Mouse (Mus musculus) forebrain, embryonic 11.5 days (tissue): ENCODE results near the gene Rftn1. TPM values are rescaled to one million over a fixed set of nuclear protein-coding genes. Genes with fewer than 3 reads are reported as not detected.

Experiments used
- ATAC-seq: fragments of 200-750 bp; cut with Nextera tagmentation; replicated peaks from 2 replicates; pipeline ENCODE4 v1.8.0; 2017; ENCODE audit warnings: moderate TSS enrichment; ENCODE audit not compliant: low FRiP score
- DNase-seq: peaks from one replicate; pipeline ENCODE4 v3.0.0-alpha.2; 2017; ENCODE audit warnings: low spot score
- H3K27ac ChIP-seq: fragments of 300-500 bp; sonication (generic); 2 replicates; pipeline ENCODE4 v1.5.1; 2014; ENCODE audit warnings: low read depth, low read length
- H3K27me3 ChIP-seq: fragments of 300-500 bp; sonication (generic); 2 replicates; pipeline ENCODE4 v1.6.1; 2014; ENCODE audit warnings: mild to moderate bottlenecking, low read length, mixed read lengths; ENCODE audit not compliant: control insufficient read depth, insufficient read depth
- H3K36me3 ChIP-seq: fragments of 300-500 bp; sonication (generic); 2 replicates; pipeline ENCODE4 v1.6.1; 2014; ENCODE audit warnings: mild to moderate bottlenecking, low read length, moderate library complexity, mixed read lengths; ENCODE audit not compliant: control insufficient read depth, insufficient read depth
- H3K4me1 ChIP-seq: fragments of 300-500 bp; sonication (generic); replicated peaks from 2 replicates; pipeline ENCODE4 v1.6.1; 2014; ENCODE audit warnings: low read length, mixed read lengths; ENCODE audit not compliant: control insufficient read depth, insufficient read depth
- H3K4me2 ChIP-seq: fragments of 300-500 bp; sonication (generic); 2 replicates; pipeline ENCODE4 v1.6.1; 2014; ENCODE audit warnings: low read depth, mild to moderate bottlenecking, low read length, moderate library complexity, mixed read lengths; ENCODE audit not compliant: severe bottlenecking
- H3K4me3 ChIP-seq: fragments of 300-500 bp; sonication (generic); 2 replicates; pipeline ENCODE4 v1.5.1; 2014; ENCODE audit warnings: low read depth, low read length
- H3K9ac ChIP-seq: fragments of 300-500 bp; sonication (generic); 2 replicates; pipeline ENCODE4 v1.6.1; 2014; ENCODE audit warnings: low read length
- H3K9me3 ChIP-seq: fragments of 300-500 bp; sonication (generic); 2 replicates; pipeline ENCODE4 v1.6.1; 2016; ENCODE audit warnings: low read length, mixed read lengths; ENCODE audit not compliant: control insufficient read depth
- WGBS: fragments of 180-500 bp; shearing (Covaris S2); extraction: QIAGEN DNeasy Blood & Tissue Kit; methylation state at CpG from one replicate; pipeline ENCODE4 v1.1.7; 2014; 5-methylcytosine and 5-hydroxymethylcytosine counted together
- polyA plus RNA-seq: library from polyadenylated mRNA; unstranded; fragments of >200 nt; fragmentation: Nextera tagmentation; extraction: Ambion mirVana; gene quantifications from 2 replicates; pipeline ENCODE4 v1.2.1, GENCODE M21; 2014

Gene Rftn1
- polyA plus RNA-seq, 1 experiment from 2014 or later = 11.6 TPM

DNA sequence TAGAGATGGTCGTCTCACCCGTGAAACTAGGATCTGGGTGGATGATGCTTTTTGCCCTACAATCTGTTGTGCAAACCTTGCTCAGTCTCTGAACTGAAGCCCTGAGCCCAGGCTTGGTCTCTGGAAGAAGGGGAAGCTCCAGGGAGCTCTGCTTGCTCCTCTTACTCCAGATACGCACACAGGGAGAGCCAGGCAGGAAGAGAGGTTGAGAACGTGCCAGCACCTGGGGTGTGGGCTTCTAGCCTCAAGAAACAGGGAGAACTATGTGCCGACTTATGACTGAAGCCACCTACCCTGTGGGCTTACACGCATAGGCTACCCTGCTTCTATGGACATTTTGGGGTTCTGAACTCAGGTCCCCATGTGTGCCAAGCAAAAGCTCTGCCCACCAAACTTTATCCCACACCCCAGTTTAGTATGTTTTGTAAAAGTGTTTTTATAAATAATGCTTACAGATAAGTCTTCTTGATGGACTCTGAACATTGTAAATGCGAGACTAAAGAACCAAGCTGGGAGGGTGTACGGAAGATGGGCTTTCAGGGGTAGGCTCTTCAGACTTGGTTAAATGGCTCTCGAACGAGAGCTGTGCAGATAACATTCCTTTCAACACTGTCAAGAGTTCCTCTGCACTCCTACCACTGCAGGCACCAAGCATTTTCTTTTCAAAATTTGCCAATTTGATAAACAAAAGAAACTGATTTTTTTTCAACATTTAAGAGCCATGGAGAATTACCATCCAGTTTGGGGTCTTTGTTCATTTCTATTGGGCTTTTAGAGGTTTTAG is 152.4 kb downstream of the Rftn1 start:
- no peak overlapping the region for H3K27ac ChIP-seq

DNA sequence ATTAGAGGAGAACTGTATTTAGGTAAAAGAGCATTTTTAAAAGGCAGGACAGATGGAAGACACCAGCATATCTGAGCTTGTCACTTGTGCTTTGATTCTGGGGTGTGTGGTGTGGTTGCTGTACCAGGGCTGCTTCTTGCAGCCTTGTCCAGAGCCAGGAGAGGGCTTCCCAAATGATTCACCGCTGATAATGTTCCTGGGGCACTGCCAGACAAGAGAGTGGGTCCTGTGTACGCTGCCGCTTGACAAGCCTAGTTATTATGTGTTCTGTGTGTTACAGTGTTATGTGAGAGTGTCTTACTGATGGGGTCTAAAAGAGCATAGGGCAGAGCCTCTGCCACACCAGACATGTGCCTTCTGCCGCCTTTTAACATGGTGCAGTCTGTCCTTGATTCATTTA is 153.1 kb downstream of the Rftn1 start:
- no peak overlapping the region for H3K9ac ChIP-seq
- DNase-seq (no peak), ATAC-seq (no peak)
- no peaks in the 10 kb centered on the region for H3K27me3 ChIP-seq
- H3K27ac ChIP-seq = no peak overlapping the region
- H3K4me3 ChIP-seq = no peak overlapping the region
- 84% methylated on average over 4 of the region's 4 CpGs for WGBS
- no peaks in the 10 kb centered on the region for H3K36me3 ChIP-seq
- H3K4me2 ChIP-seq = no peak overlapping the region
- H3K4me1 ChIP-seq = 0 out of 2 replicates have a peak, but pooled peaks cover 2% of the 10 kb centered on the region
- no peaks in the 10 kb centered on the region for H3K9me3 ChIP-seq

More for the DNA sequence above, 152.4 kb downstream of the Rftn1 start:
- Histone ChIP-seq H3K9me3 (no peaks in the 10 kb centered on the region), H3K4me2 (no peak overlapping the region), H3K4me3 (no peak overlapping the region), H3K9ac (no peak overlapping the region), H3K36me3 (no peaks in the 10 kb centered on the region), H3K4me1 (0 out of 2 replicates have a peak, but pooled peaks cover 2% of the 10 kb centered on the region), H3K27me3 (no peaks in the 10 kb centered on the region)
- WGBS = 85% methylated on average over 10 of the region's 10 CpGs
- no peak for DNase-seq
- no peak for ATAC-seq

DNA sequence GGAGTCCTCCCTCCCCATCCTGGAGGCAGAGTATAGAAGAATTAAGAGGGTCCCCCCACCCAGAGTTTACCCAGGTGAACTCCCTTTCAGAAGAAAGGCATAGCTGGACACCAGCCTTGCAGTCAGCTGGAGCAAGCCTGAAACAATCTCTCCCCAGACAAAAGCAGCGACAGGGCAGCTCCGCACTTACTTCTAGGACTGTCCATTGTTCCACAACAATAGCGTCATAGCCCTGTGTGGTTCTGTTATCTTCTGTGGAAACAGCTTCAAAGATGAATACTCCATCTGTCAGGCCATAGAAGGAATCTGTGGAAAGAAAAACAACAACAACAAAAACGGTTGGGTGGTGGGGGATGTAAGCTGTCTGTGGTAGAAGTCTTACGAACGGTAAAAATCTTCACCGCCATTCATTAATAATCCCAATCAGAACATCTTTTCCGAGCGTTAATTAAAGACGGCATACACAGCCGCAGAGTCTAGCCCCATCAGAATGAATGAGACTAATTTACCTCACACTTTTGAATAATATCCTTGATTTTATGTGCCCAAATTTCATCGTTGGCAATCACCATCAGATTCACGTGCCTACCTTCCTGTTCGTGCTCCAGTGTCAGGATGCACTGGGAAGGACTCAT is 153.6 kb downstream of the Rftn1 start:
- Histone ChIP-seq H3K4me2 (no peak overlapping the region), H3K9ac (no peak overlapping the region), H3K9me3 (no peaks in the 10 kb centered on the region), H3K36me3 (no peaks in the 10 kb centered on the region), H3K27ac (no peak overlapping the region), H3K4me3 (no peak overlapping the region), H3K27me3 (no peaks in the 10 kb centered on the region), H3K4me1 (0 out of 2 replicates have a peak, but pooled peaks cover 2% of the 10 kb centered on the region)
- DNase-seq (no peak), ATAC-seq (no peak)
- WGBS = 74% methylated on average over 14 of the region's 14 CpGs

DNA sequence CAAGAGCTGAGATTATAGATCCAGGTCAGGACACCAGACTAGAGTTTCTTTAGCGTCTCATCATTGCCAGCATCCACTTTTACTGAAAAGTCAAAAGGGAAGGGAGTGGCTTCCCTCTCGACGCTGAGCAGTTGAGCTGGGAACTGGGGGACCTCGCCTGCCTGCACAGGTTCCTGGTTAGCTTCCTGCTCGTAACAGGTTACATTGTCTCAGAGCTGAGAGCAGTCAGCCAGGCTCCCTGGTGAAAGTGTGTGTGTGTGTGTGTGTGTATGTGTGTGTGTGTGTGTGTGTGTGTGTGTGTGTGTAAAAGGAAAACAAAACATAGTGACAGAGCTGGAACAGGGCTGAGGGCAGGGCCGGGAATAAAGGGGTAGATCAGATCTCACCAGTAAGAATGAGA is 156.8 kb downstream of the Rftn1 start:
- H3K4me3 ChIP-seq = no peak overlapping the region
- H3K4me1 ChIP-seq = 0 out of 2 replicates have a peak, but pooled peaks cover 2% of the 10 kb centered on the region
- H3K9ac ChIP-seq = no peak overlapping the region
- 80% methylated on average over 6 of the region's 6 CpGs for WGBS
- no peaks in the 10 kb centered on the region for H3K9me3 ChIP-seq
- ATAC-seq (no peak), DNase-seq (no peak)
- no peak overlapping the region for H3K4me2 ChIP-seq
- no peaks in the 10 kb centered on the region for H3K36me3 ChIP-seq
- no peaks in the 10 kb centered on the region for H3K27me3 ChIP-seq
- no peak overlapping the region for H3K27ac ChIP-seq

DNA sequence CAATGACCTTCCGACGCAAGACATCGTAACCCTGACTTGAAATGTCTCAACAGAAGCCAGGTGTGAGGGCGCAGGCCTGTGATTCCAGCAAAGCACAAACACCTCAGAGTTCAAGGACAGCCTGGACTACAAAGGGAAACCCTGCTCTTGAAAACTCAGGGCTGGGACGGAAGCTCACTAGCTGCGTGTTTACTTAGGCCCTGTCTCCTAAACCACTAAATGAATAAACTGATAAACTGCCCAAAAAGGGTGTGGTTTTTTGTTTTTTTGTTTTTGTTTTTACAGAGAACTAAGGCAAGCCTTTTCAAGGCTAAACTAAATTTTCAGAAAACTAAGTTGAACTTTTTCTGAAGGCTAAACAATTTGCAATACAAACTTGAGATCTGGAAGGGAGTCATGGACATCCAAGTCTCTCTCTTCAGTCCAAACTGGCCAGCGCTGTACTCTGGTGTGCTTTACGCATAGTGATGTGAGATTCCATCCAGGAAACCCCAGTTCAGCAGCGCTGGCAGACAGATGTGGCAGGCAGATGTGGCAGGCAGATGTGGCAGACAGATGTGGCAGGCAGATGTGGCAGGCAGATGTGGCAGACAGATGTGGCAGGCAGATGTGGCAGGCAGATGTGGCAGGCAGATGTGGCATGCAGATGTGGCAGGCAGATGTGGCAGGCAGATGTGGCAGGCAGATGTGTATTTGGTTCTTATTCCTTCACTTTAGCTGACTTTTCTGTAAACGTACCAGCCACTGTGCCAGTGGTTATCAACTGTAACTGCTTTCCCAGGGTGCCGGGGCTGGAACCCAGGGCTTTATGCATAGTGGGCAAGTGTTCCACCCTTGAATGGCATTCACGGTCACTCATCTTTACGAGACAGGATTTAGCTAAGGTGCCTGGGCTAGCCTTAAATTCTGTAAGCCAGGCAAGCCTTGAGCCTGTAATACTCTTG is 158.7 kb downstream of the Rftn1 start:
- no peak for DNase-seq
- no peak overlapping the region for H3K4me3 ChIP-seq
- no peaks in the 10 kb centered on the region for H3K4me1 ChIP-seq
- no peak overlapping the region for H3K9ac ChIP-seq
- H3K36me3 ChIP-seq = no peaks in the 10 kb centered on the region
- ATAC-seq = no peak
- H3K9me3 ChIP-seq = no peaks in the 10 kb centered on the region
- H3K27me3 ChIP-seq = no peaks in the 10 kb centered on the region
- WGBS = 91% methylated on average over 13 of the region's 13 CpGs
- no peak overlapping the region for H3K27ac ChIP-seq
- H3K4me2 ChIP-seq = no peak overlapping the region

DNA sequence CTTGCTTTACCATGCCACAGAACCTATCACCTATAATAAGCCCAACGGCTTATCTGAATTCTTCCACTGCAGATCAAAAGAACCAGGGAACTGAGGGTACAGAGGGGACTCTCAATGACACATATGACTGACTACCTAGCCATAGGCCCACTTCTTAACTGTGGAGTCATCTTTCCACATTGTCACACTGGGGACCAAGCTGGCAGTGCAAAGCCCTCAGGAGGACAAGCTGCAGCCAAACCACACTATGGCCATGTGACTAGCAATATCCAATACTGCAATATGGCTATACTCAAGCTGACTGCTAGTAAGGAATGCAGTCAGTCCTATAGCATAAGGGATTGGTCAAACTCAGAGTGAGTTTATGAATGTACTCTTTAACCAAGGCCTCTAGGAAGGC is 164.8 kb downstream of the Rftn1 start:
- Histone ChIP-seq H3K36me3 (no peaks in the 10 kb centered on the region), H3K4me1 (peaks cover 8% of the 10 kb centered on the region), H3K9me3 (no peaks in the 10 kb centered on the region), H3K27ac (no peak overlapping the region), H3K4me2 (no peak overlapping the region), H3K4me3 (no peak overlapping the region), H3K9ac (no peak overlapping the region), H3K27me3 (no peaks in the 10 kb centered on the region)
- 88% methylated on average over 1 of the region's 1 CpGs for WGBS
- ATAC-seq (no peak), DNase-seq (no peak)

DNA sequence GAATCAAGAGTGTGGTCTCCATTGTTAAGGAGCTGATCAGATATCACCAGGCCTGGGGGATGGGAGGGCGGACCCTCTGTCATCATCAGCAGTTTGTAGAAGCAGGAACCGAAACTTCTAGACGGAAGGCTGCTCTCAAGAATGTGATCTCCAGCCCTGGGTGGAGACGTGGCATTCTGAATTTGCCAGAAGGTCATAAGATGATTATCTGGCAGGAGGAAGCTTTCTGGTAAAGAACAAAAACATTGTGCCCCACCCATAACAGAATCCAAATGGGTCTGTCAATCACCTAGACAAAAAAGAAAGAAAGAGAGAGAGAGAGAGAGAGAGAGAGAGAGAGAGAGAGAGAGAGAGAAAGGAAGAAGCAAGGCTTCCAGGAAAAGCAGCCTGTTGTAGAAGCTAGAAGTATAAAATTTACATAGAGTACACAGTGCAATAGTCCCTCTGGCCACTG is 165.3 kb downstream of the Rftn1 start:
- Histone ChIP-seq H3K4me2 (no peak overlapping the region), H3K36me3 (no peaks in the 10 kb centered on the region), H3K27ac (no peak overlapping the region), H3K9me3 (no peaks in the 10 kb centered on the region), H3K4me1 (peaks cover 13% of the 10 kb centered on the region), H3K9ac (no peak overlapping the region), H3K4me3 (no peak overlapping the region), H3K27me3 (no peaks in the 10 kb centered on the region)
- 52% methylated on average over 4 of the region's 4 CpGs for WGBS
- ATAC-seq (no peak), DNase-seq (no peak)

DNA sequence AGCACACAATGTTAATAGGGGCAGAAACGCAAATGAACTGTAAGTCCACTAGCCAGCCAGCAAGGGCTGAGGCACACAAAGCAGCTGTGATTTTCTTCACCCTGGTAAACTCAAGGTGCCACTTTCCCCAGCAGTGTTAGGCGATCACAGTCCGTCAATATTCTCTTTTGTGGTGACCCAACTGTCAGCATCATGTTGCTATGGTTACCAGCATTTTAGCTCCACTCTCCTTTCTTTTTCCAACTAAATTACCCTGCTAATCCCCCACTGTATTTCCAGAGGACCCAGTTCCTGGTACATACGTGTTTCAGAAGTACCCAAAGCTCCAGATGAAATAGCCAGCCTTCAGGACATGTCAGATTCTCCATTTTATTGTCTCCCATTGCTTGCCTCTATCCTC is 169.1 kb downstream of the Rftn1 start:
- 25% methylated on average over 4 of the region's 4 CpGs for WGBS
- peak overlapping the region; percentile 23; the same call in 1 of the 2 replicates for H3K9ac ChIP-seq

More for the DNA sequence above, 169.1 kb downstream of the Rftn1 start:
- ATAC-seq (peak; percentile 54), DNase-seq (peak; percentile 54)
- H3K4me2 ChIP-seq = no peak overlapping the region
- no peaks in the 10 kb centered on the region for H3K9me3 ChIP-seq
- no peak overlapping the region for H3K4me3 ChIP-seq
- H3K4me1 ChIP-seq = peaks cover 28% of the 10 kb centered on the region
- H3K36me3 ChIP-seq = no peaks in the 10 kb centered on the region
- peak overlapping the region; percentile 76 for H3K27ac ChIP-seq
- H3K27me3 ChIP-seq = no peaks in the 10 kb centered on the region
